Mouse (Mus musculus) C2C12 (cell line): ENCODE data around the gene Arhgap32. TPM values are rescaled to one million over a fixed set of nuclear protein-coding genes. Genes with fewer than 3 reads are reported as not detected.

Experiments
- H3K27me3 ChIP-seq: one replicate; pipeline ENCODE4 v1.6.1; 2011; ENCODE audit not compliant: control insufficient read depth, insufficient read depth, insufficient read length
- H3K36me3 ChIP-seq: one replicate; pipeline ENCODE4 v1.6.1; 2011; ENCODE audit not compliant: control insufficient read depth, insufficient read depth
- H3K4me3 ChIP-seq: one replicate; pipeline ENCODE4 v1.5.1; 2011; ENCODE audit warnings: mild to moderate bottlenecking, control low read depth; ENCODE audit not compliant: poor library complexity, insufficient read depth, severe bottlenecking
- H3K79me2 ChIP-seq: one replicate; pipeline ENCODE4 v1.6.1; 2011; ENCODE audit not compliant: control insufficient read depth, insufficient read depth
- H3K79me3 ChIP-seq: one replicate; pipeline ENCODE4 v1.6.1; 2011; ENCODE audit warnings: low read depth, control low read depth
- H3ac ChIP-seq: one replicate; pipeline ENCODE3; 2011; ENCODE audit warnings: low read depth; ENCODE audit not compliant: control insufficient read depth, insufficient read length
- CEBPB ChIP-seq: IDR thresholded peaks from one replicate; pipeline ENCODE4 v1.6.1; 2011; ENCODE audit warnings: low read depth, mild to moderate bottlenecking, control low read depth, moderate library complexity
- CTCF ChIP-seq: IDR thresholded peaks from one replicate; pipeline ENCODE4 v1.5.1; 2011; ENCODE audit not compliant: control insufficient read depth, insufficient read depth, insufficient read length
- FOSL1 ChIP-seq: IDR thresholded peaks from one replicate; pipeline ENCODE4 v1.8.0; 2011; ENCODE audit warnings: mild to moderate bottlenecking, low read length; ENCODE audit not compliant: poor library complexity, insufficient read depth, severe bottlenecking
- MAX ChIP-seq: IDR thresholded peaks from one replicate; pipeline ENCODE4 v1.6.1; 2011; ENCODE audit warnings: mild to moderate bottlenecking, control low read depth
- MYOD1 ChIP-seq: IDR thresholded peaks from one replicate; pipeline ENCODE4 v1.6.1; 2011; ENCODE audit warnings: low read depth; ENCODE audit not compliant: control insufficient read depth, insufficient read length
- MYOG ChIP-seq: IDR thresholded peaks from one replicate; pipeline ENCODE4 v1.6.1; 2011; ENCODE audit not compliant: control insufficient read depth, insufficient read length; ENCODE audit errors: extremely low read depth
- USF1 ChIP-seq: IDR thresholded peaks from one replicate; pipeline ENCODE4 v1.6.1; 2011; ENCODE audit warnings: low read depth, mild to moderate bottlenecking, control low read depth, moderate library complexity
- polyA plus RNA-seq: library from polyadenylated mRNA; unstranded; fragments of >200 nt; fragmentation: generic; extraction: Trizol; gene quantifications from one replicate; pipeline ENCODE4 v1.2.1, GENCODE M21; 2012; ENCODE audit warnings: missing spikeins

Gene Arhgap32
- polyA plus RNA-seq, 1 experiment = 2.6 TPM

- Histone ChIP-seq H3K4me3 (no peak overlapping the region), H3K79me2 (no peaks in the 10 kb centered on the region), H3K27me3 (no peaks in the 10 kb centered on the region), H3ac (no peak overlapping the region), H3K79me3 (no peaks in the 10 kb centered on the region), H3K36me3 (no peaks in the 10 kb centered on the region)
- no peak for TF ChIP-seq CEBPB
- TF ChIP-seq MYOD1 = no peak
- TF ChIP-seq CTCF = no peak
- TF ChIP-seq MYOG = no peak
- TF ChIP-seq MAX = no peak
- TF ChIP-seq FOSL1 = no peak
- no peak for TF ChIP-seq USF1
These were observed 117.7 kb downstream of the Arhgap32 start for GRCm38 (mm10) chr9:32233593-32233992.

DNA sequence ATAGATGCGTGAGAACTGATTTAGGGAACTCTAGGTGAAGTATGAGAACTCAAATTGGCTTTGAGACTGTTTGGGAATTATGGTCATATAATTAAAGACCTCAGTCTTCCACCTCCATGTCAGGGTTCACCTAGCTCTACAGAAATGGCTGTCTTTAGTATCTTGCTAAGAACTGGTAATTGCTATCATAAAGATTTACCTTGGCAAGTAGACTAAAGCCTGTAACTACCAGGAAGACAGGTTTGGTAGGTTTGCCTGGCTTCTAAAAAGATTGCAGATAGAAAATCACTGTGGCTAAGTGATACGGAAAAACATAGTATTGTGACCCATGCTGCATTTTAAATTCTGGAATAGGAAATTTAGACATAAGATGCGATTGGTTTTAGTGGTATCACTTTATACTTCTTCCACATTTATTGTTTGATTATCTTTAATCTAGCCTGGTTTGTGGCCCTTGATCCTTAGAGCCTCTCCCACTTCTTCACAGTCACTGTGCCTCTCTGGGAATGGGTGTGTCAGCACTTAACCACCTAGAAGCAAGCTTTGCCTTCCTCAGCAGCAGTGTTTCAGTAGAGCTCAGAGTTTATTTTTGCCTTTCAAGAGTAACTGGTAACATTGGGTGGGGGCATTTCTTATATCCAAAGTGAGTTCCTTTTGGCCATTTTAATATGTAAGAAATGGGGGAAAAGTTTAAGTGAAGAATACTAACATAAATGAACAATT, 119.0 kb downstream of the Arhgap32 start:
- Histone ChIP-seq H3K27me3 (no peaks in the 10 kb centered on the region), H3K79me2 (no peaks in the 10 kb centered on the region), H3K79me3 (no peaks in the 10 kb centered on the region), H3K36me3 (no peaks in the 10 kb centered on the region), H3ac (no peak overlapping the region), H3K4me3 (no peak overlapping the region)
- TF ChIP-seq MYOG = no peak

DNA sequence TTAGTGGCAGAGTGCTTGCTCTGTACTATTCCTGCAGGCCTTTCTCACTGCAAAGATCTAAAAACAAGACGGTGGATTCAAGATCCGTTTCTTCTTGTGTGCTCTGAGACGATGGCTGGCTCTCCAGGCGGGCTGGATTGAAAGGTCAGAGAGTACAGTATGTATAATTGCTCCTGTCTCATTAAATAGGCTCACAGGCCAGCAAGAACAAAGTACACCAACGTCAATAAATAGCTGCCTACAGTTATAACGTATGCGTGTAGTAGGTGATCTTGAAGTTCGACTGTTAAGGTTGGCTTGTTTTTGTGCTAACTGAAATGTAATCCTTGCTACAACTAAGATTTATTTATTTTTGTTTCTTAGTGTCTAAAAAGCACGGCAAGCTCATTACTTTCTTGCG, 123.0 kb downstream of the Arhgap32 start:
- Histone ChIP-seq H3ac (no peak overlapping the region), H3K79me3 (no peaks in the 10 kb centered on the region), H3K79me2 (no peaks in the 10 kb centered on the region), H3K4me3 (no peak overlapping the region), H3K36me3 (no peaks in the 10 kb centered on the region), H3K27me3 (no peaks in the 10 kb centered on the region)
- TF ChIP-seq MYOG = no peak
- TF ChIP-seq USF1 = no peak
- no peak for TF ChIP-seq CEBPB
- TF ChIP-seq CTCF = no peak
- no peak for TF ChIP-seq FOSL1
- no peak for TF ChIP-seq MAX
- TF ChIP-seq MYOD1 = no peak

DNA sequence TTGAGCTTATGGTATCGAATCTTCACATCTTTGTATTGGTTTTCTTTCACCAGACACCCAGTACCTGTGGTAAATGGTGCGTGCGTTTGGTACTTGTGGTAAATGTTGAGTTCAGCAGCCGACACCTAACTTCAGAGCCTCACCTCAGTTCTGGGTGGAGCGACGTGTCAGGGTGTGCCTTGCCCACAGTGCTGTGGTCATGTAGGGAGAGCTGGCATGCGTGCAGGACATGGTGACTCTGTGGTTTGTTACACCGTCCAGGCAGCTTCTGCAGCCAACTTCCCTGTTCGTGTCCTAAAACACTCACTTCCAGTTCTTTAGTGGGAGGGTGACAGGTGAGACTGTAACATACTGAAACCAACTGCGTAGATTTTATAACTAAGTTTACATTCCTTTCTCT, 123.5 kb downstream of the Arhgap32 start:
- H3K27me3 ChIP-seq = no peaks in the 10 kb centered on the region
- TF ChIP-seq CTCF (no peak), CEBPB (no peak), MAX (no peak), USF1 (no peak), MYOG (no peak)
- no peak overlapping the region for H3ac ChIP-seq
- H3K79me2 ChIP-seq = no peaks in the 10 kb centered on the region
- no peaks in the 10 kb centered on the region for H3K36me3 ChIP-seq
- H3K79me3 ChIP-seq = no peaks in the 10 kb centered on the region
- H3K4me3 ChIP-seq = no peak overlapping the region

- Histone ChIP-seq H3K27me3 (no peaks in the 10 kb centered on the region), H3K79me3 (no peaks in the 10 kb centered on the region), H3K36me3 (no peaks in the 10 kb centered on the region), H3K79me2 (no peaks in the 10 kb centered on the region), H3ac (no peak overlapping the region), H3K4me3 (no peak overlapping the region)
- no peak for TF ChIP-seq CEBPB
- no peak for TF ChIP-seq MYOG
- TF ChIP-seq FOSL1 = no peak
- TF ChIP-seq CTCF = no peak
- TF ChIP-seq MAX = no peak
- TF ChIP-seq USF1 = no peak
- no peak for TF ChIP-seq MYOD1
These were observed 124.5 kb downstream of the Arhgap32 start for GRCm38 (mm10) chr9:32240449-32240848.

GRCm38 (mm10) chr9:32241637-32242199, 125.8 kb downstream of the Arhgap32 start:
- Histone ChIP-seq H3K36me3 (no peaks in the 10 kb centered on the region), H3K79me3 (no peaks in the 10 kb centered on the region), H3ac (no peak overlapping the region), H3K4me3 (no peak overlapping the region), H3K79me2 (no peaks in the 10 kb centered on the region), H3K27me3 (no peaks in the 10 kb centered on the region)
- TF ChIP-seq MAX (no peak), MYOG (no peak), CEBPB (no peak), USF1 (no peak), FOSL1 (no peak)
